Mouse (Mus musculus) intestine, embryonic 16.5 days (tissue): ENCODE results near the gene Pfdn6. TPM values are rescaled to one million over a fixed set of nuclear protein-coding genes. Genes with fewer than 3 reads are reported as not detected.

Experiments used
- ATAC-seq: fragments of 200-750 bp; cut with Nextera tagmentation; 2 replicates; pipeline ENCODE4 v1.8.0; 2017; ENCODE audit warnings: moderate TSS enrichment, moderate library complexity
- H3K27ac ChIP-seq: fragments of 300-500 bp; sonication (generic); 2 replicates; pipeline ENCODE4 v1.5.1; 2014; ENCODE audit warnings: mild to moderate bottlenecking, low read length
- H3K27me3 ChIP-seq: fragments of 300-500 bp; sonication (generic); replicated peaks from 2 replicates; pipeline ENCODE4 v1.6.1; 2014; ENCODE audit warnings: low read length, control low read depth, mixed read lengths; ENCODE audit not compliant: control insufficient read depth, insufficient read depth
- H3K36me3 ChIP-seq: fragments of 300-500 bp; sonication (generic); 2 replicates; pipeline ENCODE4 v1.6.1; 2014; ENCODE audit warnings: low read length, control low read depth; ENCODE audit not compliant: control insufficient read depth, insufficient read depth
- H3K4me1 ChIP-seq: fragments of 300-500 bp; sonication (generic); 2 replicates; pipeline ENCODE4 v1.6.1; 2014; ENCODE audit warnings: low read length, control low read depth, mixed read lengths; ENCODE audit not compliant: control insufficient read depth, insufficient read depth
- H3K4me2 ChIP-seq: fragments of 300-500 bp; sonication (generic); 2 replicates; pipeline ENCODE4 v1.6.1; 2014; ENCODE audit warnings: low read depth, low read length, control low read depth
- H3K4me3 ChIP-seq: fragments of 300-500 bp; sonication (generic); 2 replicates; pipeline ENCODE4 v1.5.1; 2014; ENCODE audit warnings: mild to moderate bottlenecking, low read length
- H3K9ac ChIP-seq: fragments of 300-500 bp; sonication (generic); 2 replicates; pipeline ENCODE4 v1.6.1; 2014; ENCODE audit warnings: low read depth, low read length
- H3K9me3 ChIP-seq: fragments of 300-500 bp; sonication (generic); 2 replicates; pipeline ENCODE4 v1.6.1; 2016; ENCODE audit warnings: low read length, control low read depth; ENCODE audit not compliant: control insufficient read depth
- WGBS: fragments of 180-500 bp; shearing (Covaris S2); extraction: QIAGEN DNeasy Blood & Tissue Kit; methylation state at CpG from one replicate; pipeline ENCODE4 v1.1.7; 2014; 5-methylcytosine and 5-hydroxymethylcytosine counted together
- polyA plus RNA-seq: library from polyadenylated mRNA; unstranded; fragments of >200 nt; fragmentation: Nextera tagmentation; extraction: Ambion mirVana; gene quantifications from 2 replicates; pipeline ENCODE4 v1.2.1, GENCODE M21; 2015

The Pfdn6 gene
- polyA plus RNA-seq, 1 experiment from 2014 or later, result 167 TPM

GRCm38 (mm10) chr17:33972691-33973090 is 32.5 kb upstream of the Pfdn6 start:
- 0% methylated on average over 1 of the region's 1 CpGs for WGBS
- no peaks in the 10 kb centered on the region for H3K36me3 ChIP-seq
- H3K4me3 ChIP-seq, result no peak overlapping the region
- no peak overlapping the region for H3K9ac ChIP-seq
- no peak overlapping the region for H3K4me2 ChIP-seq
- peaks cover 1% of the 10 kb centered on the region for H3K27me3 ChIP-seq
- no peaks in the 10 kb centered on the region for H3K9me3 ChIP-seq
- H3K27ac ChIP-seq, result no peak overlapping the region
- ATAC-seq, result no peak
- H3K4me1 ChIP-seq, result no peaks in the 10 kb centered on the region

- Histone ChIP-seq H3K9ac (no peak overlapping the region), H3K27me3 (no peaks in the 10 kb centered on the region), H3K4me3 (no peak overlapping the region), H3K36me3 (no peaks in the 10 kb centered on the region; the same call in 1 of the 2 replicates), H3K27ac (no peak overlapping the region), H3K9me3 (no peaks in the 10 kb centered on the region), H3K4me1 (no peaks in the 10 kb centered on the region), H3K4me2 (no peak overlapping the region)
- no peak for ATAC-seq
- WGBS, result 73% methylated on average over 4 of the region's 4 CpGs
Observed at GRCm38 (mm10) chr17:33969394-33969793, 29.3 kb upstream of the Pfdn6 start.

- WGBS, result 33% methylated on average over 5 of the region's 5 CpGs
- no peaks in the 10 kb centered on the region; the same call in 1 of the 2 replicates for H3K36me3 ChIP-seq
- ATAC-seq, result peak; percentile 70
Observed at GRCm38 (mm10) chr17:33968927-33969326, 28.8 kb upstream of the Pfdn6 start.

GRCm38 (mm10) chr17:33968489-33968888 is 28.3 kb upstream of the Pfdn6 start:
- WGBS, result 3% methylated on average over 9 of the region's 9 CpGs
- peak; percentile 83 for ATAC-seq

More at GRCm38 (mm10) chr17:33968927-33969326, 28.8 kb upstream of the Pfdn6 start:
- Histone ChIP-seq H3K4me3 (no peak overlapping the region), H3K27ac (no peak overlapping the region), H3K27me3 (no peaks in the 10 kb centered on the region), H3K9ac (no peak overlapping the region), H3K4me2 (no peak overlapping the region), H3K4me1 (no peaks in the 10 kb centered on the region), H3K9me3 (no peaks in the 10 kb centered on the region)

GRCm38 (mm10) chr17:33965846-33966550 is 25.9 kb upstream of the Pfdn6 start:
- WGBS, result 87% methylated on average over 16 of the region's 16 CpGs
- H3K27ac ChIP-seq, result no peak overlapping the region
- no peaks in the 10 kb centered on the region for H3K9me3 ChIP-seq
- H3K9ac ChIP-seq, result no peak overlapping the region
- H3K36me3 ChIP-seq, result peaks cover 5% of the 10 kb centered on the region
- H3K4me1 ChIP-seq, result no peaks in the 10 kb centered on the region
- ATAC-seq, result no peak
- no peak overlapping the region for H3K4me3 ChIP-seq
- H3K27me3 ChIP-seq, result no peaks in the 10 kb centered on the region
- no peak overlapping the region for H3K4me2 ChIP-seq

More at GRCm38 (mm10) chr17:33968489-33968888, 28.3 kb upstream of the Pfdn6 start:
- no peak overlapping the region for H3K9ac ChIP-seq
- no peak overlapping the region for H3K27ac ChIP-seq
- no peak overlapping the region for H3K4me3 ChIP-seq
- H3K4me1 ChIP-seq, result no peaks in the 10 kb centered on the region
- no peaks in the 10 kb centered on the region for H3K27me3 ChIP-seq
- no peak overlapping the region for H3K4me2 ChIP-seq
- H3K36me3 ChIP-seq, result no peaks in the 10 kb centered on the region; the same call in 1 of the 2 replicates
- H3K9me3 ChIP-seq, result no peaks in the 10 kb centered on the region

- Histone ChIP-seq H3K4me1 (no peaks in the 10 kb centered on the region), H3K9me3 (no peaks in the 10 kb centered on the region), H3K9ac (no peak overlapping the region), H3K4me2 (no peak overlapping the region), H3K27ac (no peak overlapping the region), H3K4me3 (no peak overlapping the region), H3K36me3 (peaks cover 5% of the 10 kb centered on the region), H3K27me3 (no peaks in the 10 kb centered on the region)
- no peak for ATAC-seq
- 92% methylated on average over 17 of the region's 17 CpGs for WGBS
Observed at GRCm38 (mm10) chr17:33965082-33965845, 25.1 kb upstream of the Pfdn6 start.

- peaks cover 11% of the 10 kb centered on the region for H3K36me3 ChIP-seq
- ATAC-seq, result no peak
- no peaks in the 10 kb centered on the region for H3K4me1 ChIP-seq
- no peaks in the 10 kb centered on the region for H3K27me3 ChIP-seq
- no peak overlapping the region for H3K27ac ChIP-seq
- no peaks in the 10 kb centered on the region for H3K9me3 ChIP-seq
- no peak overlapping the region for H3K4me2 ChIP-seq
- WGBS, result 94% methylated on average over 7 of the region's 7 CpGs
- H3K9ac ChIP-seq, result no peak overlapping the region
- no peak overlapping the region for H3K4me3 ChIP-seq
Observed at GRCm38 (mm10) chr17:33962876-33963275, 22.7 kb upstream of the Pfdn6 start.

GRCm38 (mm10) chr17:33959948-33960347 is 19.8 kb upstream of the Pfdn6 start:
- H3K27ac ChIP-seq, result no peak overlapping the region
- H3K4me1 ChIP-seq, result peaks cover 6% of the 10 kb centered on the region
- no peaks in the 10 kb centered on the region for H3K9me3 ChIP-seq
- ATAC-seq, result no peak
- 93% methylated on average over 15 of the region's 15 CpGs for WGBS
- no peaks in the 10 kb centered on the region for H3K27me3 ChIP-seq
- peaks cover 11% of the 10 kb centered on the region; the same call in 1 of the 2 replicates for H3K36me3 ChIP-seq
- H3K4me2 ChIP-seq, result no peak overlapping the region
- H3K9ac ChIP-seq, result no peak overlapping the region
- H3K4me3 ChIP-seq, result no peak overlapping the region

GRCm38 (mm10) chr17:33959135-33959534 is 19.0 kb upstream of the Pfdn6 start:
- ATAC-seq, result no peak

More at GRCm38 (mm10) chr17:33959135-33959534, 19.0 kb upstream of the Pfdn6 start:
- no peaks in the 10 kb centered on the region for H3K9me3 ChIP-seq
- 96% methylated on average over 13 of the region's 13 CpGs for WGBS
- H3K4me3 ChIP-seq, result no peak overlapping the region
- no peak overlapping the region for H3K27ac ChIP-seq
- no peak overlapping the region for H3K4me2 ChIP-seq
- H3K9ac ChIP-seq, result no peak overlapping the region
- peaks cover 11% of the 10 kb centered on the region; the same call in 1 of the 2 replicates for H3K36me3 ChIP-seq
- peaks cover 12% of the 10 kb centered on the region for H3K4me1 ChIP-seq
- no peaks in the 10 kb centered on the region for H3K27me3 ChIP-seq
